9 mouse cellular contexts compared by ENCODE assay signal in genomic region chr11:118210116-118210515, GRCm38 (mm10). TPM values are rescaled to one million over a fixed set of nuclear protein-coding genes. Genes with fewer than 3 reads are reported as not detected.
DNase-seq lines count a peak whose midpoint lies in the region; ATAC-seq and TF ChIP-seq lines count a peak whose summit lies in the region.
"Had no signal": no experiment of that assay in that cellular context is flagged by ENCODE, and none has a peak within 500 bp of the region (broad histone marks: within the 10 kb centered on the region; RNA-seq: fewer than 3 reads in every experiment).

No protein-coding gene starts in this region.

- peak overlapping the region; percentile 97 for H3K27ac ChIP-seq in layer of hippocampus, adult 2 months
- H3K27ac ChIP-seq: liver, embryonic 13.5 days had no signal

- DNase-seq in left cerebral cortex, adult 18-20 months (ENCODE audit: low spot score in 2 of 2), result peak; percentile 59 to 77
- DNase-seq in left cerebral cortex, adult 11 months (ENCODE audit: low spot score), result no peak
- DNase-seq in cerebellum, adult 8-10 months, result peak; percentile 73
- peak; percentile 70 to 71 for DNase-seq in layer of hippocampus, adult 2 months (ENCODE audit: low spot score in 2 of 2)
- peak; percentile 46 for DNase-seq in right cerebral cortex, postnatal 14 days
- DNase-seq in Muller cell, postnatal 12 days (ENCODE audit: inconsistent ontology term), result no peak
- DNase-seq: liver, embryonic 13.5 days had no signal

- no peak for ATAC-seq in megakaryocyte-erythroid progenitor cell, adult 5-6 weeks (replicated peaks; ENCODE audit: low FRiP score, low TSS enrichment, poor library complexity, severe bottlenecking)
- no peak for ATAC-seq in megakaryocyte progenitor cell, adult 5-6 weeks (replicated peaks; ENCODE audit: poor library complexity)

- TF ChIP-seq CTCF in layer of hippocampus, adult 2 months (conservative IDR thresholded peaks at IDR 0.05), result no peak

- H3K4me3 ChIP-seq in layer of hippocampus, adult 2 months, result no peak overlapping the region
- H3K4me3 ChIP-seq: liver, embryonic 13.5 days had no signal

RNA-seq across cellular contexts. Expression of gene Cyth1, which starts 38.3 kb away (rescaled TPM):
- total RNA-seq in left cerebral cortex, adult 18-20 months (2021), result 10 to 100 TPM; 62.0 to 68.2 TPM
- 100 to 1,000 TPM; 101 to 108 TPM for total RNA-seq in layer of hippocampus, adult 2 months (2021)
- 6.8 and 14.3 TPM in 2 replicates for total RNA-seq in megakaryocyte-erythroid progenitor cell, adult 5-6 weeks (2014; fragmentation: Nextera tagmentation)
- 11.2 and 17.7 TPM in 2 replicates for total RNA-seq in megakaryocyte-erythroid progenitor cell, adult 5-6 weeks (2017)
- total RNA-seq in megakaryocyte progenitor cell, adult 5-6 weeks (2015), result 12.3 and 15.1 TPM in 2 replicates
- total RNA-seq in megakaryocyte progenitor cell, adult 5-6 weeks (2017), result 45.5 and 56.3 TPM in 2 replicates

Comparison
In these comparisons a context has a peak if more than half of its experiments do, and no peak if none do; other contexts are left out.
1. DNase-seq: peak in left cerebral cortex, adult 18-20 months (2 of 2), cerebellum, adult 8-10 months (single experiment), layer of hippocampus, adult 2 months (2 of 2) and right cerebral cortex, postnatal 14 days (single experiment); none in left cerebral cortex, adult 11 months (single experiment) and Muller cell, postnatal 12 days (single experiment).